Mouse (Mus musculus): ENCODE measurements around the gene Sox6.
"Not testable (repeated sequence)": the region's sequence is repeated elsewhere in the genome, so short reads cannot be mapped to it uniquely, and the experiment has no call there.

The Sox6 gene

GRCm38 (mm10) chr7:116038511-116038910 lies at the start of gene Sox6:
TSS of gene Sox6 (minus strand) at chr7:116038796.
- peak; percentile 13 for DNase-seq

- DNase-seq = not testable (repeated sequence)
Observed at GRCm38 (mm10) chr7:116084366-116084765, 45.8 kb upstream of the Sox6 start, which contains the start of gene Gm4353. TSS of gene Gm4353 (minus strand) at chr7:116084635.

- DNase-seq = no peak
Observed at GRCm38 (mm10) chr7:116060739-116061138, 22.1 kb upstream of the Sox6 start.

- DNase-seq = no peak
Observed at GRCm38 (mm10) chr7:116040470-116041019, 1.9 kb upstream of the Sox6 start.

- peak; percentile 83 for DNase-seq
Observed at GRCm38 (mm10) chr7:116039538-116040466, 1.2 kb upstream of the Sox6 start.

GRCm38 (mm10) chr7:116039196-116039537 lies 571 bp upstream of the Sox6 start, which contains the start of gene 1110004F10Rik:
TSS of gene 1110004F10Rik (plus strand) at chr7:116039397.
- DNase-seq = peak; percentile 4

- no peak for DNase-seq
Observed at GRCm38 (mm10) chr7:116038024-116038423, 572 bp downstream of the Sox6 start.

GRCm38 (mm10) chr7:116036591-116037555 lies 1.7 kb downstream of the Sox6 start:
- DNase-seq = no peak

- no peak for DNase-seq
Observed at GRCm38 (mm10) chr7:116035504-116035903, 3.1 kb downstream of the Sox6 start.

- DNase-seq = peak; percentile 65
Observed at GRCm38 (mm10) chr7:116034282-116034758, 4.3 kb downstream of the Sox6 start.

GRCm38 (mm10) chr7:116033371-116034241 lies 5.0 kb downstream of the Sox6 start:
- DNase-seq = peak; percentile 49

- DNase-seq = peak; percentile 67
Observed at GRCm38 (mm10) chr7:116032596-116033307, 5.8 kb downstream of the Sox6 start.

- DNase-seq = peak; percentile 36
Observed at GRCm38 (mm10) chr7:116031718-116032595, 6.6 kb downstream of the Sox6 start.

- DNase-seq = no peak
Observed at GRCm38 (mm10) chr7:116031388-116031717, 7.2 kb downstream of the Sox6 start.

GRCm38 (mm10) chr7:116030597-116031387 lies 7.8 kb downstream of the Sox6 start:
- DNase-seq = peak; percentile 30

GRCm38 (mm10) chr7:116029991-116030390 lies 8.6 kb downstream of the Sox6 start:
- no peak for DNase-seq

- DNase-seq = no peak
Observed at GRCm38 (mm10) chr7:116002726-116003125, 35.9 kb downstream of the Sox6 start.

- no peak for DNase-seq
Observed at GRCm38 (mm10) chr7:115988109-115988779, 50.4 kb downstream of the Sox6 start.

GRCm38 (mm10) chr7:115985716-115986115 lies 52.9 kb downstream of the Sox6 start:
- DNase-seq = no peak

Measured in right cerebral cortex, postnatal 4 days (tissue).